In the genomic region with DNA sequence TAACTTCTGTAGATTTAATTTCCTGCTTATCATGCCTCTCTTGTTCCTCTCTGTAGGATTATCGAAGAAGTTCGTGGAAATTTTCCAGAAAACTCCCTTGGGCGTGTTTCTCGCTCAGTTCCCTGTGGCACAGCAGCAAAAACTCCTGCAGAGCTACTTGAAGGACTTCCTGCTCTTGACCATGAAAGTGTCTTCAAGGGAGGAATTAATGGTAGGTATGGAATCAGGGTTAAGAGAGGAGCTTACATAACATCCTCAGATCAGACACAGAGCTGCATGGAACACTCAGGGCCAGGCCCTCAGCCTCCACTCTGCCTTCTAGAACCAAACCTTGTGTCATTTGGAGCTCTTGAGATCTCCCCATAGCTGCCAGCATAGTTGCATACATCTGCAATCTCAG, we compare ENCODE assay signal across 17 mouse cellular contexts.
"Had no signal": no experiment of that assay in that cellular context is flagged by ENCODE, and none has a peak within 500 bp of the region (broad histone marks: within the 10 kb centered on the region; RNA-seq: fewer than 3 reads in every experiment).

No protein-coding gene starts in this region.

- ATAC-seq: midbrain, embryonic 16.5 days had no signal

- H3K9ac ChIP-seq: liver, embryonic 14.5 days; lung, embryonic 15.5 days; midbrain, embryonic 12.5 days; neural tube, embryonic 13.5 days; neural tube, embryonic 15.5 days had no signal

- H3K36me3 ChIP-seq: midbrain, embryonic 10.5 days; midbrain, embryonic 12.5 days; neural tube, embryonic 13.5 days; neural tube, embryonic 15.5 days had no signal

- H3K27me3 ChIP-seq: lung, embryonic 15.5 days; midbrain, embryonic 12.5 days; neural tube, embryonic 13.5 days; neural tube, embryonic 15.5 days had no signal

- DNase-seq: midbrain, embryonic 14.5 days; retina, postnatal 1 day; right cerebral cortex, adult 18-20 months; right cerebral cortex, postnatal 25 days; right cerebral cortex, postnatal 4 days; spleen, adult 18-20 months; thymus, adult 18-20 months; thymus, postnatal 14 days; thymus, postnatal 36 days had no signal

- H3K9me3 ChIP-seq: lung, embryonic 15.5 days; midbrain, embryonic 10.5 days; midbrain, embryonic 12.5 days; neural tube, embryonic 13.5 days; neural tube, embryonic 15.5 days had no signal

- H3K27ac ChIP-seq: liver, embryonic 14.5 days; lung, embryonic 15.5 days; midbrain, embryonic 10.5 days; midbrain, embryonic 12.5 days; neural tube, embryonic 13.5 days; neural tube, embryonic 15.5 days had no signal

- H3K4me3 ChIP-seq: lung, embryonic 15.5 days; midbrain, embryonic 10.5 days; midbrain, embryonic 12.5 days; myocyte; neural tube, embryonic 13.5 days; neural tube, embryonic 15.5 days had no signal

- H3K4me2 ChIP-seq: lung, embryonic 15.5 days; midbrain, embryonic 12.5 days; neural tube, embryonic 13.5 days; neural tube, embryonic 15.5 days had no signal

- H3K4me1 ChIP-seq: lung, embryonic 15.5 days; midbrain, embryonic 10.5 days; midbrain, embryonic 12.5 days; neural tube, embryonic 13.5 days; neural tube, embryonic 15.5 days had no signal
